Mouse (Mus musculus): ENCODE data around the gene Pim1. TPM values are rescaled to one million over a fixed set of nuclear protein-coding genes. Genes with fewer than 3 reads are reported as not detected.

Gene Pim1
- polyA plus RNA-seq, 1 experiment from 2014 or later: 14.4 TPM

GRCm38 (mm10) chr17:29455411-29456120 lies 35.0 kb upstream of the Pim1 start:
- no peaks in the 10 kb centered on the region for H3K36me3 ChIP-seq
- no peak overlapping the region for H3K4me2 ChIP-seq
- H3K4me3 ChIP-seq: no peak overlapping the region
- H3K9ac ChIP-seq: no peak overlapping the region
- WGBS: 89% methylated on average over 9 of the region's 9 CpGs
- peaks cover 40% of the 10 kb centered on the region for H3K4me1 ChIP-seq (replicated peaks)
- ATAC-seq (ENCODE audit: low read depth): no peak
- no peak overlapping the region for H3K27ac ChIP-seq (replicated peaks)
- H3K9me3 ChIP-seq: 0 out of 2 replicates have a peak, but pooled peaks cover 3% of the 10 kb centered on the region
- H3K27me3 ChIP-seq: no peaks in the 10 kb centered on the region

DNA sequence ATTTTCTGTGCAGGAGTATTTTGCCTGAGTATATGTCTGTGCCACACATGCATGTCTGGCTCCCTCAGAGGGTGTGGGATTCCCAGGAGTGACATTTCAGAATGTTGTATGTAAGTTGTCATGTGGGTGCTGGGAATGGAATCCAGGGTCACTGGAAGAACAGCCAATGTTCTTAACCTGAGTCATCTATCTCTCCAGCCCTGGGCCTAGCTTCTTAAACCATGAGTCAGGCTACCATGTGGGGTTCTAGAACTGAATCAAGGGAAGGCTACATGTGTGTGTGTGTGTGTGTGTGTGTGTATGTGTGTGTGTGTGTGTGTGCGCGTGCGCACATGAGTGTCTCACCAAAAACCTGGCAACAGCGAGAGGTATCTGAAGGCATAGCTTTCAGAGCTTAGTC lies 34.1 kb upstream of the Pim1 start:
- Histone ChIP-seq H3K36me3 (no peaks in the 10 kb centered on the region), H3K9me3 (0 out of 2 replicates have a peak, but pooled peaks cover 3% of the 10 kb centered on the region), H3K4me2 (no peak overlapping the region), H3K4me1 (replicated peaks) (peaks cover 32% of the 10 kb centered on the region), H3K27ac (replicated peaks) (no peak overlapping the region), H3K27me3 (no peaks in the 10 kb centered on the region), H3K4me3 (no peak overlapping the region), H3K9ac (no peak overlapping the region)
- 90% methylated on average over 4 of the region's 4 CpGs for WGBS
- no peak for ATAC-seq (ENCODE audit: low read depth)

DNA sequence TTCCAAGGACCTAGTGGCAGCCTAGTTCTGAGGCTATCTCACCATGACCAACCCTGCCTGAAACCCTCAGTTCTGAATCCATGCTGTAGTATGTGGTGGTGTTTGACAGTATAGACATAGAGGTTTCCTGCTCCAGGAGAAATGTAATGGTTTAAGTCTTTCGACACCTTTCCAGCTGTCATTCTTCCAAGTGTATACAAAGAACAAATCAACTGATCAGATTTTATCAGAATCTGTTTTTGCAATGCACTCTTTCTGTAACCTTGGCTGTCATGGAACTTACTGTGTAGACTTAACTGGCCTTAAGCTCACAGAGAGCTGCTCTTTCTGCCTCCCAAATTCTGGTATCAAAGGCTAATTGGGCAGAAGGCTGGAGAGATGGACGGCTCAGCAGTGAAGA lies 33.6 kb upstream of the Pim1 start:
- H3K27ac ChIP-seq (replicated peaks): no peak overlapping the region
- 74% methylated on average over 2 of the region's 2 CpGs for WGBS
- no peak for ATAC-seq (ENCODE audit: low read depth)

GRCm38 (mm10) chr17:29457795-29458560 lies 32.6 kb upstream of the Pim1 start:
- Histone ChIP-seq H3K4me1 (replicated peaks) (peaks cover 29% of the 10 kb centered on the region), H3K27me3 (no peaks in the 10 kb centered on the region), H3K4me3 (no peak overlapping the region), H3K9ac (peak overlapping the region; percentile 45; the same call in 1 of the 2 replicates), H3K4me2 (no peak overlapping the region), H3K27ac (replicated peaks) (no peak overlapping the region), H3K9me3 (no peaks in the 10 kb centered on the region), H3K36me3 (no peaks in the 10 kb centered on the region)
- ATAC-seq (ENCODE audit: low read depth): no peak
- 30% methylated on average over 11 of the region's 11 CpGs for whole genome bisulfite sequencing

More for the DNA sequence above, 33.6 kb upstream of the Pim1 start:
- Histone ChIP-seq H3K9me3 (0 out of 2 replicates have a peak, but pooled peaks cover 3% of the 10 kb centered on the region), H3K4me3 (no peak overlapping the region), H3K27me3 (no peaks in the 10 kb centered on the region), H3K36me3 (no peaks in the 10 kb centered on the region), H3K9ac (no peak overlapping the region), H3K4me2 (no peak overlapping the region), H3K4me1 (replicated peaks) (peaks cover 29% of the 10 kb centered on the region)

DNA sequence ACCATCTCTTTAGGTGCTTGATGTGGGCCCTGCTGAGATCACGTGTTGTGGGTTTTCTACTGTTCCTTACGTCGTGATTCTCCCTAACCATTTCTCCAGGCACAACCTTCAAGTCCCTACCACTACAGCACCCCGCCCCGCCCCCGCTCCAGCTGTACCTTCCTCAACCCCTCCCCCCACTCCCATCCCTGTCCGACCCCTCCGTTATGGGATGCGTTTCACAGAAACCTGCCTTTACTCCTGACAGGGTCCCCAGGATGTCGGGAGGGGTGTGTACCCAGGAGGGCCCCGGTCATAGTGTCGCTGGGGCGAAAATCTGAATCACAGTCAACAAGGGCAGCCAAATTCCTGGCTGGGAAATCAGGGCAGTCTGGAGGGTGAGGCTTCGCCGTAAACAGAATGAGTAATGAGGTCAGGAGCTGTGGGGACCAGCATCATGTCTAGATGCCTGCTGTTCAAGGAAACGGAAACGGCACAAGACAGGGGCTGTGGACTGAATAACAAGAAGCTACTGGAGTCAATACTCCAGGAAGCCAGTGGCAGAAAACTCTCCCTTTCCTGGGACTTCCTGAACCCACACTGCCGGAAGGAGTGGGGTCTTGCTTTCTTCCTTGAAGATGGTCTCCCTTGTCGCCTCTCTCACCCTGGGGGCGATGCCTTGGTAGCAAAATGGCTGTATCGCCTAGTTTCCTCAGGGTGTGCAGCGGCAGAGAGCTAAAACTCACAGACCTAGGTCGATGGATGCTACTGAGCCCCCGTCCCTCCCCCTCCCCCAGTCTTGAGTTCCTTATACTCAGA lies 31.0 kb upstream of the Pim1 start:
- Histone ChIP-seq H3K36me3 (no peaks in the 10 kb centered on the region), H3K27ac (replicated peaks) (peak overlapping the region; percentile 81), H3K4me3 (peak overlapping the region; percentile 25), H3K9ac (peak overlapping the region; percentile 58), H3K4me1 (replicated peaks) (peaks cover 44% of the 10 kb centered on the region), H3K9me3 (no peaks in the 10 kb centered on the region), H3K27me3 (0 out of 2 replicates have a peak, but pooled peaks cover under 1% of the 10 kb centered on the region), H3K4me2 (peak overlapping the region; percentile 54)
- peak; percentile 34; the same call in 1 of the 2 replicates for ATAC-seq (ENCODE audit: low read depth)
- WGBS: 3% methylated on average over 23 of the region's 24 CpGs

- 20% methylated on average over 5 of the region's 5 CpGs for WGBS
- peak overlapping the region; percentile 54 for H3K4me2 ChIP-seq
- H3K9me3 ChIP-seq: no peaks in the 10 kb centered on the region
- H3K4me1 ChIP-seq (replicated peaks): peaks cover 49% of the 10 kb centered on the region
- H3K27me3 ChIP-seq: 0 out of 2 replicates have a peak, but pooled peaks cover 4% of the 10 kb centered on the region
- no peak for ATAC-seq (ENCODE audit: low read depth)
- 0 out of 2 replicates have a peak overlapping the region, but pooled peaks have one; percentile 25 for H3K4me3 ChIP-seq
- no peaks in the 10 kb centered on the region for H3K36me3 ChIP-seq
- peak overlapping the region; percentile 81 for H3K27ac ChIP-seq (replicated peaks)
- peak overlapping the region; percentile 58 for H3K9ac ChIP-seq
These were observed 30.4 kb upstream of the Pim1 start for GRCm38 (mm10) chr17:29460119-29460505.

DNA sequence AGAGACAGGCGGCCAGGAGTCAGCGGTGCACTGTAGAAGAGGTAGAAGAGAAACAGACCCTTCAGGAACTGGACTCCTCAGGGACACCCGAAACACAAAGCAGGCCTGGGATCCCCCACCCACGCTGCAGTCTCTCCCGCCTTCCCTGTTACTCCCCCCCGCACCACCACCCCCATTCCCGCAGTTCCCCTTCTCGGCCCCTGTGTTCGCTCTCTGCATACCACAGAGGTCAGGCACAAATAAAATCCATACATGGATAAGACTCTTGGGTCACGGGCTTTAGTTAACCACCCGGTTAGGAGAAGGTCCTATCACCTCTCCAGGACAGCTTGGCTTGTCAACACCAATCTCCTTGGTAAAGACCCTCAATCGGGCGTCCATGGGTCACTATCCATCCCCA lies 26.9 kb upstream of the Pim1 start:
- H3K9me3 ChIP-seq: no peaks in the 10 kb centered on the region
- peak overlapping the region; percentile 66 for H3K27ac ChIP-seq (replicated peaks)
- WGBS: 6% methylated on average over 13 of the region's 13 CpGs
- H3K4me3 ChIP-seq: peak overlapping the region; percentile 13
- H3K36me3 ChIP-seq: no peaks in the 10 kb centered on the region
- H3K4me1 ChIP-seq (replicated peaks): peaks cover 61% of the 10 kb centered on the region
- H3K27me3 ChIP-seq: 0 out of 2 replicates have a peak, but pooled peaks cover 4% of the 10 kb centered on the region
- peak overlapping the region; percentile 45 for H3K9ac ChIP-seq
- 0 out of 2 replicates have a peak, but pooled peaks have one; percentile 1 for ATAC-seq (ENCODE audit: low read depth)
- H3K4me2 ChIP-seq: peak overlapping the region; percentile 52

- H3K9ac ChIP-seq: peak overlapping the region; percentile 45
- ATAC-seq (ENCODE audit: low read depth): peak; percentile 60
- H3K9me3 ChIP-seq: no peaks in the 10 kb centered on the region
- H3K27ac ChIP-seq (replicated peaks): peak overlapping the region; percentile 66
- no peaks in the 10 kb centered on the region for H3K36me3 ChIP-seq
- H3K4me2 ChIP-seq: peak overlapping the region; percentile 52
- WGBS: 1% methylated on average over 14 of the region's 14 CpGs
- peak overlapping the region; percentile 13 for H3K4me3 ChIP-seq
- 0 out of 2 replicates have a peak, but pooled peaks cover 4% of the 10 kb centered on the region for H3K27me3 ChIP-seq
- peaks cover 57% of the 10 kb centered on the region for H3K4me1 ChIP-seq (replicated peaks)
These were observed 26.5 kb upstream of the Pim1 start for GRCm38 (mm10) chr17:29464068-29464467.

DNA sequence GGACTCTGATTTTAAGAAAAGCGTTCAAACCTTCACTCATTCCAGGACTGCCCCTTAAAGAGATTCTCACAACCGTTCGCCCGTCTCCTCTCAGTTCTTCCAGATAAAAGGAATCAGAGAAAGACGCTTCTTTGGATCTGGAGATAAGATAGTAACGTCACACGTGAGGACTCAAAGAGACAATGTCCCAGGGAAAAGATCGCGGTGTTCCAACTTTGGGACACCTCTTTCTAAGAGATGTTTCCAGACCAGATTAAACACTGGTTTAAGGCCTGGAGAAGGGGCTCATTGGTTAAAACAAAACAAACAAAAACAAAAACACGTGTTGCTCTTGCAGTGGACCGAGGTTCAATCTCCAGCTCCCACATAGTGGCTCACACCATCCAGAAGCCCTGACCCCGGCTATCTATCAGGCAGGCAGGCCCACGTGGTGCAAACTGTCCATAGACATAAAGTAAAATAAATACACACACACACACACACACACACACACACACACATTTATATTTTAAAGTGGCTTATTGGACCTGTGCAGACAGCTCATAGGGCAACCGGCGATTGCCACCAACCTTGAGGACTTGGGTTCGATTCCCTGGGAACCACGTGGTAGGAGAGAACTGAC lies 25.9 kb upstream of the Pim1 start:
- Histone ChIP-seq H3K36me3 (no peaks in the 10 kb centered on the region), H3K27me3 (0 out of 2 replicates have a peak, but pooled peaks cover 4% of the 10 kb centered on the region), H3K9ac (peak overlapping the region; percentile 45), H3K27ac (replicated peaks) (peak overlapping the region; percentile 66; the same call in 1 of the 2 replicates), H3K9me3 (no peaks in the 10 kb centered on the region), H3K4me1 (replicated peaks) (peaks cover 51% of the 10 kb centered on the region), H3K4me3 (peak overlapping the region; percentile 13; the same call in 1 of the 2 replicates), H3K4me2 (peak overlapping the region; percentile 52)
- 8% methylated on average over 17 of the region's 17 CpGs for WGBS
- ATAC-seq (ENCODE audit: low read depth): no peak

DNA sequence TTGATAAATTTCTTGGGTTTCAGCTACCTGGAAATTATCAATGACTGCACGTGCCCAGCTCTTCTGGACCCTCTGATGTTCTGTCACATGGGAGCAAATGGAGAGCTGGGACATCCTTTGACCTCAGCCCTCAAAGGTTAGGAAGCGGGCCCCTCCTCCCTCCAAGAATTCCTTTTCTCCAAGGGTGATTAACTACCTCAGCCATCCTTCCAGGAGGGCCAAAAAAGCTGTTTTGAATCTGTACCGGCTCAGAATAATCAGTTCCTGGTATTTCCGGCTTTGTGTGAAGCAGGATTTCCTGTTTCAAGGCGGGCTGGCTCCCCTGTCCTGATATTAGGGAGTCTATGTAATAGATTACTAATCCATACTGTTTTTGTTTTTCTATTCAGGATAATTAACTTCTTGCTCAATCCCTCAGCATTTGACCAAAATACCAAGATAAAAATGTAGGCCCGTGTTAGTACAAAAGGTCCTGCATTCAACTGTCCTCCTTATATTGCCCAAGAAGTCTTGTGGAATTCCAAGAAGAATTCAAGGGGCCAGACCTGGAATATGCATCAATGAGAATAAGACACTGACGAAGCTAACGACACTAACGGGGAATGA lies 25.0 kb upstream of the Pim1 start:
- 0 out of 2 replicates have a peak, but pooled peaks cover 4% of the 10 kb centered on the region for H3K27me3 ChIP-seq
- no peak for ATAC-seq (ENCODE audit: low read depth)
- H3K9me3 ChIP-seq: no peaks in the 10 kb centered on the region
- H3K4me2 ChIP-seq: no peak overlapping the region
- no peak overlapping the region for H3K4me3 ChIP-seq
- 15% methylated on average over 9 of the region's 9 CpGs for WGBS
- H3K9ac ChIP-seq: no peak overlapping the region
- H3K36me3 ChIP-seq: no peaks in the 10 kb centered on the region
- H3K4me1 ChIP-seq (replicated peaks): peaks cover 42% of the 10 kb centered on the region
- H3K27ac ChIP-seq (replicated peaks): no peak overlapping the region

GRCm38 (mm10) chr17:29467030-29467429 lies 23.5 kb upstream of the Pim1 start:
- 21% methylated on average over 11 of the region's 11 CpGs for WGBS
- 0 out of 2 replicates have a peak, but pooled peaks cover 3% of the 10 kb centered on the region for H3K9me3 ChIP-seq
- 0 out of 2 replicates have a peak, but pooled peaks cover 4% of the 10 kb centered on the region for H3K27me3 ChIP-seq

More at GRCm38 (mm10) chr17:29467030-29467429, 23.5 kb upstream of the Pim1 start:
- no peak for ATAC-seq (ENCODE audit: low read depth)
- Histone ChIP-seq H3K27ac (replicated peaks) (peak overlapping the region; percentile 84), H3K36me3 (no peaks in the 10 kb centered on the region), H3K4me1 (replicated peaks) (peaks cover 42% of the 10 kb centered on the region), H3K9ac (no peak overlapping the region), H3K4me3 (no peak overlapping the region), H3K4me2 (peak overlapping the region; percentile 51)

Data from neural tube, embryonic 13.5 days (tissue).